Mouse (Mus musculus): ENCODE data around the gene Scarb2. TPM values are rescaled to one million over a fixed set of nuclear protein-coding genes. Genes with fewer than 3 reads are reported as not detected.

Scarb2 gene
- polyA plus RNA-seq, 1 experiment from 2014 or later = 17.6 TPM

DNA sequence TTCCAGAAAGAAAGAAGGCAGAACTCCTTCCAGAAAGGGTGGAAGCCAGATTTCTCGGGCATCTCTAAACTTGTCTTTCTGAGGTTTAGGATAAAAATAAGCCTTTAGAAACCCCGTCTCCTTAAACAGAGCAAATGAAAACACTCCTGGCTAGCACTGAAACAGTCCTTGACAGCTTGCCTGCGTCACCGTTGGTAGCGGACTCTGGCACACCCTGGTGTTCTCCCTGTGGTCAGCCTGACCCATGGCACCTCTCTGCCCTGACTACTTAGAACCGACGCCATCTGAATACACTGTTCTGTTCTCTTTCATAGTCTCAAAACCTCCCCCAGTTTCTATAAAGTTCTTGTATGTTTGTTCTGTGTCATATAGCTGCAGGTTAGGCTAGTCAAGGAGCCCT, 17.7 kb downstream of the Scarb2 start:
- ATAC-seq (ENCODE audit: low read depth) = peak; percentile 21; the same call in 1 of the 2 replicates
- H3K4me2 ChIP-seq (ENCODE audit: low read depth, low read length) = no peak overlapping the region
- no peaks in the 10 kb centered on the region for H3K4me1 ChIP-seq (ENCODE audit: control insufficient read depth, insufficient read depth, low read length)
- no peaks in the 10 kb centered on the region for H3K9me3 ChIP-seq (ENCODE audit: control insufficient read depth, low read length)
- H3K27me3 ChIP-seq (ENCODE audit: control insufficient read depth, insufficient read depth, low read length) = no peaks in the 10 kb centered on the region
- H3K36me3 ChIP-seq (ENCODE audit: control insufficient read depth, insufficient read depth, low read length) = peaks cover 6% of the 10 kb centered on the region; the same call in 1 of the 2 replicates
- no peak overlapping the region for H3K4me3 ChIP-seq (ENCODE audit: low read depth, low read length)
- no peak overlapping the region for H3K9ac ChIP-seq (replicated peaks; ENCODE audit: low read depth, low read length)
- H3K27ac ChIP-seq (ENCODE audit: low read depth, low read length) = no peak overlapping the region
- WGBS = 74% methylated on average over 7 of the region's 7 CpGs

DNA sequence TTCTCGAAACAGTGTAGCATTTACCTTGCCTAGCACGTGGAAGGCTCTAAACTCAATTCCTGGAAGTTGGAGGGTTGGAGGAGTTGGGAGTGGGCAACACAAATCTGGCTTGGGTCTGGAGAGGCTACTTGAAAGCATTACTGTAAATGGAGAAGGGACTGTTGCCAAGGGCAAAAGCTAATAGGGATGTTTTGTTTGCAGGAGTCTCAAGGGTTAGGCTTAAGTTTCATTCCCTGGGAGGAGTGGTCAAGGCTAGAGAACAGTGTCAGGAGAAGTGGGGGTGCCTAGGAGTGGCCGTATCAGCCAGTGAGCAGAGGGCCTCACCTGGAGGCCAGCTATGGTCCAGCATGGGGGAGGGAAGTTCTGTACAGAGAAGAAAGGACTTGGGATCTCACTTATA, 18.2 kb downstream of the Scarb2 start:
- H3K4me1 ChIP-seq (ENCODE audit: control insufficient read depth, insufficient read depth, low read length) = no peaks in the 10 kb centered on the region

DNA sequence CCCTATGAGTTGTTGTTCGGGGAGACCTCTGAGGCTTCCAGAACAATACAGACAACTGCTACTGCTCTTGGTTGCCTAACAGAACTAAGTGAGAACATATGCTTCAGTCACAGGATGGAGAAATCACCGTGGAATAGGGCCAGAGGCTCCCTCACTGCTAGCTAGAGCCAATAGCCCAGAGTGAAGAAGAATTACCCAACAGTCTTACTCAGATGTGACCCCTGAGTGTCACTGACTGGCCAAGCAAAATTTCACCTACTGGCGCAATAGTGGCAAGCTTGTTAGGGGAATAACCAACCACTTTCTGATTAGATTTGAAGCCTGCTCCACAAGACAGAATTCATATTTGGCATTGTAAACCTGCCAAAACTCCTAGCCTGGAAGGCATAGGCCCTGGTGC, 19.9 kb downstream of the Scarb2 start:
- 94% methylated on average over 3 of the region's 3 CpGs for WGBS
- Histone ChIP-seq H3K27ac (ENCODE audit: low read depth, low read length) (no peak overlapping the region), H3K4me2 (ENCODE audit: low read depth, low read length) (no peak overlapping the region), H3K4me1 (ENCODE audit: control insufficient read depth, insufficient read depth, low read length) (no peaks in the 10 kb centered on the region), H3K9me3 (ENCODE audit: control insufficient read depth, low read length) (no peaks in the 10 kb centered on the region), H3K27me3 (ENCODE audit: control insufficient read depth, insufficient read depth, low read length) (no peaks in the 10 kb centered on the region), H3K4me3 (ENCODE audit: low read depth, low read length) (no peak overlapping the region), H3K36me3 (ENCODE audit: control insufficient read depth, insufficient read depth, low read length) (peaks cover 13% of the 10 kb centered on the region; the same call in 1 of the 2 replicates), H3K9ac (replicated peaks; ENCODE audit: low read depth, low read length) (no peak overlapping the region)
- ATAC-seq (ENCODE audit: low read depth) = no peak

More for the DNA sequence above, 18.2 kb downstream of the Scarb2 start:
- Histone ChIP-seq H3K9ac (replicated peaks; ENCODE audit: low read depth, low read length) (no peak overlapping the region), H3K36me3 (ENCODE audit: control insufficient read depth, insufficient read depth, low read length) (peaks cover 9% of the 10 kb centered on the region; the same call in 1 of the 2 replicates), H3K4me2 (ENCODE audit: low read depth, low read length) (no peak overlapping the region), H3K27me3 (ENCODE audit: control insufficient read depth, insufficient read depth, low read length) (no peaks in the 10 kb centered on the region), H3K4me3 (ENCODE audit: low read depth, low read length) (no peak overlapping the region), H3K9me3 (ENCODE audit: control insufficient read depth, low read length) (no peaks in the 10 kb centered on the region), H3K27ac (ENCODE audit: low read depth, low read length) (no peak overlapping the region)
- ATAC-seq (ENCODE audit: low read depth) = no peak
- WGBS = 81% methylated on average over 3 of the region's 3 CpGs

DNA sequence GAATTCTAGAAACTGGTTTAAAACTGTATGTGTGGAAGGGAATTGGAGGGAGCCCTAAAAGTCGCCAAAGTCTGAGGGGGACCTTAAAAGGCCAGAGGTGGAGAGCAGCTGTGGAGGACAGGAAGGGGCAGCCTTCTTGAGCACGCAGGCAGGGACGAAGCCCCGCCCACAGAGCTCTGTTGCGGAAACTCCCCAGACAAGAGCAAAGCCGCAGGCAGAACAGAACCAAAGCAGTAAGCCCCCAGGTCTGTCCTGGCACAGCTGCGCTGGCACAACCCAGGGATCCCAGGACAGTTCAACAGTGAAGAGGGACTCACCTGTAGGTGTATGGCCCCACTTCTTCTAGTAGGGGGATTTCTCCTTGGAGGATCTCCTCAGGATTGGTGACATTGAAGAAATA, 21.8 kb downstream of the Scarb2 start:
- WGBS = 71% methylated on average over 7 of the region's 7 CpGs
- Histone ChIP-seq H3K9ac (replicated peaks; ENCODE audit: low read depth, low read length) (no peak overlapping the region), H3K36me3 (ENCODE audit: control insufficient read depth, insufficient read depth, low read length) (peaks cover 13% of the 10 kb centered on the region; the same call in 1 of the 2 replicates), H3K27ac (ENCODE audit: low read depth, low read length) (no peak overlapping the region), H3K9me3 (ENCODE audit: control insufficient read depth, low read length) (no peaks in the 10 kb centered on the region), H3K27me3 (ENCODE audit: control insufficient read depth, insufficient read depth, low read length) (no peaks in the 10 kb centered on the region), H3K4me3 (ENCODE audit: low read depth, low read length) (no peak overlapping the region), H3K4me2 (ENCODE audit: low read depth, low read length) (no peak overlapping the region), H3K4me1 (ENCODE audit: control insufficient read depth, insufficient read depth, low read length) (no peaks in the 10 kb centered on the region)
- no peak for ATAC-seq (ENCODE audit: low read depth)

DNA sequence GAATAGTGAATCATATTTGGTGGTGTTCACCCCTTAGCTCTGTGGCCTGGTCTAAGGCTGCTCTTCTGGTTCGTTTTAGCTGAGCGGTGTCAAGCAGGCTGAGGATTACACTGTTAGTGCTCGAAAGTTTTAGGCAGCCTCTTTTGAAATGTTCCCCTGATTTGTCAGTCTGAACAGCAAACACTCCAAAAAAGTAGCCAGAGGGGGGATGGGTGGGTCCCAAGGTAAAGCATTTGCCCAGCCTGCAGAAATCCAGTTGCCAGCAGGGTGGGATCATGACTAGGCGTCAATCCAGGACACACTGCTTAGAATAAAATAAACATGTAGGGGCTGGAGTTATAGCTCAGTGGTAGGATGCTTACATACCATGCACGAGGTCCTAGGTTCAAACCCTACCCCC, 33.8 kb downstream of the Scarb2 start:
- 87% methylated on average over 5 of the region's 5 CpGs for WGBS
- Histone ChIP-seq H3K4me2 (ENCODE audit: low read depth, low read length) (no peak overlapping the region), H3K36me3 (ENCODE audit: control insufficient read depth, insufficient read depth, low read length) (no peaks in the 10 kb centered on the region), H3K27ac (ENCODE audit: low read depth, low read length) (no peak overlapping the region), H3K4me1 (ENCODE audit: control insufficient read depth, insufficient read depth, low read length) (no peaks in the 10 kb centered on the region), H3K9ac (replicated peaks; ENCODE audit: low read depth, low read length) (no peak overlapping the region), H3K9me3 (ENCODE audit: control insufficient read depth, low read length) (no peaks in the 10 kb centered on the region), H3K4me3 (ENCODE audit: low read depth, low read length) (no peak overlapping the region), H3K27me3 (ENCODE audit: control insufficient read depth, insufficient read depth, low read length) (no peaks in the 10 kb centered on the region)
- no peak for ATAC-seq (ENCODE audit: low read depth)

DNA sequence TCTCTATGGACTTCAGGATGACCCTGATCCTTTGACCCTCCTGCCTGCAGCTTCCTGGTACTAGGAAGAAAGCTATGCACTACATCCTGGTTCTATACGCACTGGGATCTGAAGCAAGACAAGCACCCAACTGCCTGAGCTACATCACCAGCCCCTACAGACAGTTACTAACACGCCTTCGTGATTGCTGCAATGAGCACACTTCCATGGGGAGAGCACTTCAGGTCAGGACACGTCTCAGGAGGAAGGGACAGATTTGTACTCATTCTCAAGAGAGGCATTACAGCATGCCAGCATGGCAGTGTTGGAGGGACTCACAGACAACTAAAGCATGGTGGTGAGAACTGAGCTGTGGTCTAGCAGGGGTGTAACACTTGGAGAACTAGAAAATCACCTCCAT, 35.1 kb downstream of the Scarb2 start:
- H3K4me2 ChIP-seq (ENCODE audit: low read depth, low read length) = no peak overlapping the region
- H3K9ac ChIP-seq (replicated peaks; ENCODE audit: low read depth, low read length) = no peak overlapping the region
- no peaks in the 10 kb centered on the region for H3K4me1 ChIP-seq (ENCODE audit: control insufficient read depth, insufficient read depth, low read length)
- no peak for ATAC-seq (ENCODE audit: low read depth)
- H3K4me3 ChIP-seq (ENCODE audit: low read depth, low read length) = no peak overlapping the region
- no peaks in the 10 kb centered on the region for H3K36me3 ChIP-seq (ENCODE audit: control insufficient read depth, insufficient read depth, low read length)
- WGBS = 93% methylated on average over 4 of the region's 4 CpGs
- H3K27me3 ChIP-seq (ENCODE audit: control insufficient read depth, insufficient read depth, low read length) = no peaks in the 10 kb centered on the region
- no peak overlapping the region for H3K27ac ChIP-seq (ENCODE audit: low read depth, low read length)
- H3K9me3 ChIP-seq (ENCODE audit: control insufficient read depth, low read length) = no peaks in the 10 kb centered on the region

DNA sequence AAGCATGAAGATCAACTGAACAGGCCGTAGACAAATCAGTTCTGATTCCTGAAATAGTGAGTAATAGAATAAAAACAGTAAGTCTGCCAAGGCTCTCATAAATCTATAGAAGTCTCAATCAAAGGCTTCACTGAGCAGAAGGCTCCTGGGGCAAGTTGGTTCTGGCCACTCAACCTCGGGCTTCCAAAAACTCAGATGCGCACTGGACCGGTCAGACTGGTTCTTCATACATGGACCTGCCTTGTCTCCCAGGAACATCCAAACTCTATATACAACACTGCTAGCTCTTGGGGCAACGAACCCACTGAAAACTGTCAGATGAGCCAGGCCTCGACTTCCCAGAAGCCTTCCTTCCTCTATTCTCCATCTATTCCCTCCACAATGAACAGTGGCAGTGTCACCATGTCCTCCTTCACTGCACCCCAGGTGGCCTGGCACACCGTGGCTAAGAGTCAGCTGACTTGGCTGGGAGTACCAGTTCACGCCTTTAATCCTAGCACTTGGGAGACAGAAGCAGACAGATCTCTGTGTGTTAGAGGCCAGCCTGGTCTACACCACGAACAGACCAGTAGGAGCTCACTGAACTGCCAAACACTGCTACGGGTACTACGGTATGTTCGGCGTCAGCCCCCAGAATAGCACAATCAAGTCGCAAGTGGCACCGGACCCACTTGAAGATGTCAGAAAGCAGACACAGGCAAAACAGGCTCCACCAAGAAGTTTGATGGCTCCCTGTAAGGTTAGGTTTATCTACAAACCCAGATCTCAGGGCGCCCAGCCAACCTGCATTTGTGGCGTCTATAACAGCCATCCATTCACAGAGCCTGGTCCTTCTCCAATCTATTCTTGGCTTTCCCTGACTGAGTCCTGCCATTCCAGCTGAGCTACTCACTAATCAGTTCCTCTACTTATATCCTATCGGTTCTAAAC, 37.2 kb downstream of the Scarb2 start:
- H3K4me2 ChIP-seq (ENCODE audit: low read depth, low read length) = no peak overlapping the region
- no peaks in the 10 kb centered on the region for H3K27me3 ChIP-seq (ENCODE audit: control insufficient read depth, insufficient read depth, low read length)
- ATAC-seq (ENCODE audit: low read depth) = no peak
- H3K4me3 ChIP-seq (ENCODE audit: low read depth, low read length) = no peak overlapping the region
- no peak overlapping the region for H3K27ac ChIP-seq (ENCODE audit: low read depth, low read length)
- 94% methylated on average over 18 of the region's 18 CpGs for WGBS
- H3K9ac ChIP-seq (replicated peaks; ENCODE audit: low read depth, low read length) = no peak overlapping the region
- no peaks in the 10 kb centered on the region for H3K9me3 ChIP-seq (ENCODE audit: control insufficient read depth, low read length)
- H3K36me3 ChIP-seq (ENCODE audit: control insufficient read depth, insufficient read depth, low read length) = no peaks in the 10 kb centered on the region
- no peaks in the 10 kb centered on the region for H3K4me1 ChIP-seq (ENCODE audit: control insufficient read depth, insufficient read depth, low read length)

DNA sequence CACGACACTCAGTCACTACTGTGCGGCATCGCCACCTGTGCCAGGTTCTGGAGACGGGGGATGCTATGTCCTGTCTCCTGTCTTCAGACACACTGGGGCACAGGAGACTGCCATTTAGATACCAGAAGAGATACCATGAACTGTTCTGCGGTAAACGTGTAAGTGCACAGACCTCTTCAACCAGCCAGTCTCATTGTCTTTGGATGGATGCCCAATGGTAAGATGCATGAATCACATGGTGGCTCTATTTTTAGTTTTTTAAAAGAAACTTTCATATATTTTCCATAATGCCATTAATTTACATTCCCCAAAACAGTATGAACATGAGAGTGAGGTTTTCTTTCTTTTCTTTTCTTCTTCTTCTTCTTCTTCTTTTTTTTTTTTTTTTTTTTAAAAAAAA, 38.4 kb downstream of the Scarb2 start:
- Histone ChIP-seq H3K27me3 (ENCODE audit: control insufficient read depth, insufficient read depth, low read length) (no peaks in the 10 kb centered on the region), H3K36me3 (ENCODE audit: control insufficient read depth, insufficient read depth, low read length) (no peaks in the 10 kb centered on the region), H3K4me2 (ENCODE audit: low read depth, low read length) (no peak overlapping the region), H3K27ac (ENCODE audit: low read depth, low read length) (no peak overlapping the region), H3K9ac (replicated peaks; ENCODE audit: low read depth, low read length) (no peak overlapping the region), H3K4me3 (ENCODE audit: low read depth, low read length) (no peak overlapping the region), H3K9me3 (ENCODE audit: control insufficient read depth, low read length) (no peaks in the 10 kb centered on the region), H3K4me1 (ENCODE audit: control insufficient read depth, insufficient read depth, low read length) (no peaks in the 10 kb centered on the region)
- WGBS = 91% methylated on average over 6 of the region's 6 CpGs
- ATAC-seq (ENCODE audit: low read depth) = no peak

DNA sequence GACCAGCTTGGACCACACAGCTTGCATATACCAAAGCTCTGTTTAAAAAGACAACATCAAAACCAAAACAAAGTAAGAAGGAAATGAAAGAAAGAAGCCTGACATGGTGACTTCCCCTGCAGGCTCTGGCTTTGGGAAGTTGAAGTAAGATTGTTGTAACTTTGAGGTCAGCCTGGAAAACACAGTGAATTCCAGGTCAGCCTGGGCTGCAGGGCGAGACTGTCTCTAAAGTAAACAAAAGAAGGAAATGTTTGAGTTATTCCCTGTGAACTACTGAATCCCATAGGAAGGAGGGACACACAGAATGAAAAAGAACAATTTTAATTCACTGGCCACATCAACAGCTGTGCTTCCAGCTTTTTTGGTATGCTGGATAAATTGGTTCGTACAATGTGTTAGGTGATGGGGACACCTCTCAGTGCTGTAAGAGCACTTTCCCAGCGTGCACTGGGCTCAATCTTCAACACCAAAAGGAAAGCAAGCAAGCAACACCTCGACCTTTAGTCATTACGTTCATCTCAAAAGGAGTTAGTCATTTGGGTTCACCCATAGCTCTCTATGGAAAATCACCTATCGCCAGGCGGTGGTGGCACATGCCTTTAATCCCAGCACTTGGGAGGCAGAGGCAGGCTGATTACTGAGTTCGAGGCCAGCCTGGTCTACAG, 39.4 kb downstream of the Scarb2 start:
- Histone ChIP-seq H3K4me2 (ENCODE audit: low read depth, low read length) (no peak overlapping the region), H3K36me3 (ENCODE audit: control insufficient read depth, insufficient read depth, low read length) (no peaks in the 10 kb centered on the region), H3K9ac (replicated peaks; ENCODE audit: low read depth, low read length) (no peak overlapping the region), H3K27me3 (ENCODE audit: control insufficient read depth, insufficient read depth, low read length) (no peaks in the 10 kb centered on the region), H3K4me1 (ENCODE audit: control insufficient read depth, insufficient read depth, low read length) (no peaks in the 10 kb centered on the region), H3K9me3 (ENCODE audit: control insufficient read depth, low read length) (no peaks in the 10 kb centered on the region), H3K27ac (ENCODE audit: low read depth, low read length) (no peak overlapping the region), H3K4me3 (ENCODE audit: low read depth, low read length) (no peak overlapping the region)
- no peak for ATAC-seq (ENCODE audit: low read depth)
- 88% methylated on average over 8 of the region's 8 CpGs for WGBS
